Mouse (Mus musculus) forebrain, embryonic 15.5 days (tissue): Measurements from ENCODE around the gene Mrps24. TPM values are rescaled to one million over a fixed set of nuclear protein-coding genes. Genes with fewer than 3 reads are reported as not detected.

Source experiments
- ATAC-seq: fragments of 200-750 bp; cut with Nextera tagmentation; replicated peaks from 2 replicates; pipeline ENCODE4 v1.8.0; 2017; ENCODE audit warnings: mild to moderate bottlenecking, moderate TSS enrichment, moderate library complexity
- H3K27ac ChIP-seq: fragments of 300-500 bp; sonication (generic); replicated peaks from 2 replicates; pipeline ENCODE4 v1.5.1; 2015; ENCODE audit warnings: mild to moderate bottlenecking, inconsistent platforms
- H3K27me3 ChIP-seq: fragments of 300-500 bp; sonication (generic); 2 replicates; pipeline ENCODE4 v1.6.1; 2015; ENCODE audit warnings: inconsistent platforms
- H3K36me3 ChIP-seq: fragments of 300-500 bp; sonication (generic); 2 replicates; pipeline ENCODE4 v1.6.1; 2015; ENCODE audit warnings: mild to moderate bottlenecking, inconsistent platforms
- H3K4me1 ChIP-seq: fragments of 300-500 bp; sonication (generic); 2 replicates; pipeline ENCODE4 v1.6.1; 2015; ENCODE audit warnings: inconsistent platforms
- H3K4me2 ChIP-seq: fragments of 300-500 bp; sonication (generic); replicated peaks from 2 replicates; pipeline ENCODE4 v1.6.1; 2015; ENCODE audit warnings: mild to moderate bottlenecking, inconsistent platforms
- H3K4me3 ChIP-seq: fragments of 300-500 bp; sonication (generic); 2 replicates; pipeline ENCODE4 v1.5.1; 2015; ENCODE audit warnings: mild to moderate bottlenecking, inconsistent platforms
- H3K9ac ChIP-seq: fragments of 300-500 bp; sonication (generic); replicated peaks from 2 replicates; pipeline ENCODE4 v1.6.1; 2015; ENCODE audit warnings: mild to moderate bottlenecking, inconsistent platforms
- H3K9me3 ChIP-seq: fragments of 300-500 bp; sonication (generic); 2 replicates; pipeline ENCODE4 v1.6.1; 2016; ENCODE audit warnings: inconsistent platforms
- WGBS: fragments of 180-500 bp; shearing (Covaris S2); methylation state at CpG from one replicate; pipeline ENCODE4 v1.1.7; 2015; ENCODE audit warnings: mixed read lengths; 5-methylcytosine and 5-hydroxymethylcytosine counted together
- polyA plus RNA-seq: library from polyadenylated mRNA; unstranded; fragments of >200 nt; fragmentation: Nextera tagmentation; extraction: Ambion mirVana; gene quantifications from 2 replicates; pipeline ENCODE4 v1.2.1, GENCODE M21; 2015

Gene Mrps24
- polyA plus RNA-seq: 177 and 180 TPM in 2 replicates

GRCm38 (mm10) chr11:5715630-5716105 lies at the start of gene Mrps24:
Gene Mrps24, minus strand, starts transcription at chr11:5715680.
- Histone ChIP-seq H3K9ac (no peak within 1 kb of the TSS), H3K27me3 (no peaks in the 10 kb centered on the region), H3K9me3 (no peaks in the 10 kb centered on the region), H3K4me2 (no peak within 1 kb of the TSS), H3K27ac (no peak within 1 kb of the TSS), H3K4me1 (no peaks in the 10 kb centered on the region), H3K4me3 (no peak within 1 kb of the TSS), H3K36me3 (peaks cover 36% of the 10 kb centered on the region)
- no peak for ATAC-seq
- WGBS: 80% methylated on average over 14 of the region's 14 CpGs

- no peaks in the 10 kb centered on the region for H3K9me3 ChIP-seq
- peaks cover 11% of the 10 kb centered on the region for H3K4me1 ChIP-seq
- peak; percentile 57 for ATAC-seq
- H3K27ac ChIP-seq: peak overlapping the region; percentile 96
- H3K4me2 ChIP-seq: peak overlapping the region; percentile 58
- no peaks in the 10 kb centered on the region for H3K27me3 ChIP-seq
- 23% methylated on average over 6 of the region's 6 CpGs for WGBS
- H3K9ac ChIP-seq: peak overlapping the region; percentile 91
- no peaks in the 10 kb centered on the region for H3K36me3 ChIP-seq
- H3K4me3 ChIP-seq: peak overlapping the region; percentile 84
These were observed 47.1 kb upstream of the Mrps24 start for GRCm38 (mm10) chr11:5762633-5762982.

GRCm38 (mm10) chr11:5761820-5762632 lies 46.5 kb upstream of the Mrps24 start, which contains the start of gene Urgcp:
Gene Urgcp, minus strand, starts transcription at chr11:5762376.
- Histone ChIP-seq H3K36me3 (no peaks in the 10 kb centered on the region), H3K4me1 (peaks cover 11% of the 10 kb centered on the region), H3K4me3 (peak within 1 kb of the TSS; percentile 84), H3K9me3 (no peaks in the 10 kb centered on the region), H3K27ac (peak within 1 kb of the TSS; percentile 96), H3K9ac (peak within 1 kb of the TSS; percentile 91), H3K27me3 (no peaks in the 10 kb centered on the region), H3K4me2 (peak within 1 kb of the TSS; percentile 58)
- under 1% methylated on average over 68 of the region's 68 CpGs for WGBS
- ATAC-seq: peak; percentile 98

GRCm38 (mm10) chr11:5753755-5754154 lies 38.3 kb upstream of the Mrps24 start:
- WGBS: 96% methylated on average over 2 of the region's 2 CpGs
- H3K9me3 ChIP-seq: no peaks in the 10 kb centered on the region
- H3K27me3 ChIP-seq: no peaks in the 10 kb centered on the region

GRCm38 (mm10) chr11:5744951-5745350 lies 29.5 kb upstream of the Mrps24 start:
- H3K36me3 ChIP-seq: no peaks in the 10 kb centered on the region
- H3K4me3 ChIP-seq: no peak overlapping the region
- H3K4me1 ChIP-seq: peaks cover 12% of the 10 kb centered on the region
- no peaks in the 10 kb centered on the region for H3K27me3 ChIP-seq
- H3K9me3 ChIP-seq: no peaks in the 10 kb centered on the region
- H3K9ac ChIP-seq: no peak overlapping the region
- 82% methylated on average over 2 of the region's 2 CpGs for WGBS
- ATAC-seq: no peak
- H3K27ac ChIP-seq: no peak overlapping the region
- H3K4me2 ChIP-seq: no peak overlapping the region

More at GRCm38 (mm10) chr11:5753755-5754154, 38.3 kb upstream of the Mrps24 start:
- no peaks in the 10 kb centered on the region for H3K4me1 ChIP-seq
- no peak overlapping the region for H3K9ac ChIP-seq
- ATAC-seq: no peak
- no peaks in the 10 kb centered on the region; the same call in 1 of the 2 replicates for H3K36me3 ChIP-seq
- no peak overlapping the region for H3K27ac ChIP-seq
- no peak overlapping the region for H3K4me2 ChIP-seq
- H3K4me3 ChIP-seq: no peak overlapping the region

GRCm38 (mm10) chr11:5742106-5742505 lies 26.6 kb upstream of the Mrps24 start:
- 77% methylated on average over 7 of the region's 7 CpGs for WGBS
- no peaks in the 10 kb centered on the region for H3K36me3 ChIP-seq
- no peak overlapping the region for H3K4me3 ChIP-seq
- ATAC-seq: no peak
- peaks cover 16% of the 10 kb centered on the region for H3K4me1 ChIP-seq
- no peak overlapping the region for H3K4me2 ChIP-seq
- no peaks in the 10 kb centered on the region for H3K27me3 ChIP-seq
- H3K9me3 ChIP-seq: no peaks in the 10 kb centered on the region
- H3K27ac ChIP-seq: no peak overlapping the region
- no peak overlapping the region for H3K9ac ChIP-seq

- peak overlapping the region; percentile 96 for H3K4me2 ChIP-seq
- peak overlapping the region; percentile 91 for H3K4me3 ChIP-seq
- peaks cover 16% of the 10 kb centered on the region for H3K4me1 ChIP-seq
- H3K9ac ChIP-seq: peak overlapping the region; percentile 98
- peak overlapping the region; percentile 79 for H3K27ac ChIP-seq
- H3K9me3 ChIP-seq: no peaks in the 10 kb centered on the region
- under 1% methylated on average over 50 of the region's 50 CpGs for WGBS
- ATAC-seq: peak; percentile 94
- H3K36me3 ChIP-seq: no peaks in the 10 kb centered on the region
- no peaks in the 10 kb centered on the region for H3K27me3 ChIP-seq
These were observed 25.6 kb upstream of the Mrps24 start for GRCm38 (mm10) chr11:5740965-5741627.

- peak overlapping the region; percentile 91 for H3K4me3 ChIP-seq
- no peaks in the 10 kb centered on the region for H3K36me3 ChIP-seq
- peak; percentile 69 for ATAC-seq
- H3K9ac ChIP-seq: peak overlapping the region; percentile 98
- H3K9me3 ChIP-seq: no peaks in the 10 kb centered on the region
- 1% methylated on average over 26 of the region's 26 CpGs for WGBS
- peak overlapping the region; percentile 96 for H3K4me2 ChIP-seq
- H3K27ac ChIP-seq: peak overlapping the region; percentile 79
- H3K27me3 ChIP-seq: no peaks in the 10 kb centered on the region
- peaks cover 16% of the 10 kb centered on the region for H3K4me1 ChIP-seq
These were observed 25.1 kb upstream of the Mrps24 start for GRCm38 (mm10) chr11:5740599-5740964.

GRCm38 (mm10) chr11:5739846-5740245 lies 24.4 kb upstream of the Mrps24 start:
- Histone ChIP-seq H3K36me3 (no peaks in the 10 kb centered on the region), H3K9me3 (no peaks in the 10 kb centered on the region), H3K9ac (peak overlapping the region; percentile 22; the same call in 1 of the 2 replicates), H3K4me2 (peak overlapping the region; percentile 96), H3K4me1 (peaks cover 16% of the 10 kb centered on the region), H3K27ac (no peak overlapping the region), H3K27me3 (no peaks in the 10 kb centered on the region), H3K4me3 (peak overlapping the region; percentile 91)
- ATAC-seq: no peak
- 48% methylated on average over 3 of the region's 3 CpGs for WGBS

GRCm38 (mm10) chr11:5738888-5739632 lies 23.6 kb upstream of the Mrps24 start:
- H3K27ac ChIP-seq: no peak overlapping the region
- no peak overlapping the region for H3K4me2 ChIP-seq
- no peak overlapping the region for H3K9ac ChIP-seq
- no peaks in the 10 kb centered on the region for H3K27me3 ChIP-seq
- ATAC-seq: no peak
- H3K9me3 ChIP-seq: no peaks in the 10 kb centered on the region
- WGBS: 89% methylated on average over 5 of the region's 5 CpGs
- H3K4me1 ChIP-seq: peaks cover 16% of the 10 kb centered on the region
- H3K36me3 ChIP-seq: no peaks in the 10 kb centered on the region
- H3K4me3 ChIP-seq: no peak overlapping the region

GRCm38 (mm10) chr11:5737137-5737536 lies 21.7 kb upstream of the Mrps24 start:
- Histone ChIP-seq H3K36me3 (no peaks in the 10 kb centered on the region), H3K4me3 (no peak overlapping the region), H3K27me3 (no peaks in the 10 kb centered on the region), H3K27ac (no peak overlapping the region), H3K4me2 (no peak overlapping the region), H3K9me3 (no peaks in the 10 kb centered on the region), H3K9ac (no peak overlapping the region), H3K4me1 (peaks cover 16% of the 10 kb centered on the region)
- 92% methylated on average over 5 of the region's 5 CpGs for WGBS
- no peak for ATAC-seq

- no peak overlapping the region for H3K4me3 ChIP-seq
- no peak for ATAC-seq
- WGBS: 92% methylated on average over 4 of the region's 4 CpGs
- no peaks in the 10 kb centered on the region for H3K4me1 ChIP-seq
- no peaks in the 10 kb centered on the region for H3K36me3 ChIP-seq
- H3K9me3 ChIP-seq: no peaks in the 10 kb centered on the region
- no peak overlapping the region for H3K27ac ChIP-seq
- no peak overlapping the region for H3K9ac ChIP-seq
- H3K27me3 ChIP-seq: no peaks in the 10 kb centered on the region
- H3K4me2 ChIP-seq: no peak overlapping the region
These were observed 18.8 kb upstream of the Mrps24 start for GRCm38 (mm10) chr11:5734323-5734722.
